Mouse (Mus musculus): ENCODE measurements around the gene Sept5. TPM values are rescaled to one million over a fixed set of nuclear protein-coding genes. Genes with fewer than 3 reads are reported as not detected.

Sept5 gene
- 68.6 and 79.8 TPM in 2 replicates for polyA plus RNA-seq (2014; fragmentation: Nextera tagmentation; extraction: Ambion mirVana)

DNA sequence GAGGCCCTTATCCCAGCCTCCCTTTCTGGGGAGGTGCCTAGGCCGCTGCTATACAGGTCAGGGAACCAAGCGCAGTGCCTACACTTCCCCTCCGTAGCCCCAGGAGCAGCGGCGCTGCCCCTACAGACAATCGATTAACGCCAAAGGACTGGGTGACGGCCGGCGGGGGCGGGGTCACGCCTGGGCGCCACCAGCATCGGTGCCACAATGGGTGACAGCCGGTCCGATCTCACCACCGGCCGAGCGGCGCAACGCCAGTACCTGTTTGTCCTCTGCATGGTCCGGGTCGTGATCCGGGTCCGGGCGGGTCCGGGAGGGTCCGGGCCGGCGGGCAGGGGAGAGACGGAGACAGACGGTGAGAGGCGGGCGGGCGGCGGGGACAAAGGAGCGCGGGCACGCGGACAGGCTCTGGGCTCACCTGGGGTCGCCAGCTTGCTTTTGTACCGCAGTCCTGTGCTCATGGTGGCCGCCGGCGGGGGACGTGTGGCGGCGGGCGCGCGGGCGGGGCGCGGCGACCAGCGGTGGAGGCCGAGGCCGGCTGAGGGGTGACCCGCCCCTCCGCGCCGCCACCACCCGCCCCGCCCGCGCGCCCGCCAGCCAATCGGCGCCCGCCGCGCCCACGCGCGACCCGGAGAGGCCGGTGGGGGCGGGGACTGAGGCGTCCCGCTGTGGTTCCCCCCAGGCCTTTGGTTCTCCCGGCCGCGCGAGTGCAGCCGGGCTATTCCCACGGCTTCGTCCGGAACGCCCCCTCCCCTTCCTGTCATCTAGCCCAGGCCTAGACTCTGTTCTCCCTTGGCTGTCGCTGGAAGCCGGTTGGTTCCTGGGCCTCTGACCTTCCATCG, at the start of gene Sept5:
Gene Sept5, minus strand, starts transcription at position 565 of the 842 bp plus-strand sequence.
- H3K36me3 ChIP-seq (ENCODE audit: control insufficient read depth, insufficient read depth, low read length), result 0 out of 2 replicates have a peak, but pooled peaks cover under 1% of the 10 kb centered on the region

DNA sequence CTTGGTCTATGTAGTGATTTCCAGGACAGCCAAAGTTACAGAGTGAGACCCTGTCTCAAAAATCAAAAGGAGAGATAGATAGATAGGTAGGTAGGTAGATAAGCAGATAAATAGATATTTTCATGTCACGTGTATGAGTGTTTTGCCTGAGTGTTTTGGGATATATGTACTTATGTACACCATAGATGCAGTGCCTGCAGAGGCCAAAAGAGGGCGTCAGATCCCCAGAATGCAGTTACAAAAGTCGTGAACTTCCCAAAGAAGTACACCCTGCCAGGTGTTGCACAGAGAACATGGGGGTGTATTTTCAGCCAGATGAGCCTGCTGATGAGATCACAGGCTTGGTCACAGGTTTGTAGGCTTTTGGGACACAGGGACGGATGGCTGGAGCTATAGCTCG, 49.4 kb upstream of the Sept5 start:
- Histone ChIP-seq H3K4me1 (ENCODE audit: control insufficient read depth, insufficient read depth, low read length) (no peaks in the 10 kb centered on the region), H3K27ac (ENCODE audit: low read depth, low read length) (no peak overlapping the region), H3K4me2 (ENCODE audit: low read depth) (no peak overlapping the region), H3K36me3 (ENCODE audit: control insufficient read depth, insufficient read depth, low read length) (no peaks in the 10 kb centered on the region), H3K9ac (ENCODE audit: low read length) (no peak overlapping the region), H3K9me3 (ENCODE audit: control insufficient read depth, low read length) (no peaks in the 10 kb centered on the region), H3K4me3 (ENCODE audit: low read depth, low read length) (no peak overlapping the region), H3K27me3 (ENCODE audit: control insufficient read depth, insufficient read depth, low read length) (no peaks in the 10 kb centered on the region)
- ATAC-seq (ENCODE audit: insufficient read depth, low FRiP score, low TSS enrichment) (no peak), DNase-seq (ENCODE audit: low spot score) (peak; percentile 29)
- WGBS, result 54% methylated on average over 5 of the region's 5 CpGs

More for the DNA sequence above, at the start of gene Sept5:
- H3K9me3 ChIP-seq (ENCODE audit: control insufficient read depth, low read length), result no peaks in the 10 kb centered on the region
- under 1% methylated on average over 55 of the region's 93 CpGs for WGBS
- H3K4me1 ChIP-seq (ENCODE audit: control insufficient read depth, insufficient read depth, low read length), result peaks cover 24% of the 10 kb centered on the region
- H3K27ac ChIP-seq (ENCODE audit: low read depth, low read length), result peak within 1 kb of the TSS; percentile 45
- H3K9ac ChIP-seq (ENCODE audit: low read length), result peak within 1 kb of the TSS; percentile 90
- H3K4me3 ChIP-seq (ENCODE audit: low read depth, low read length), result peak within 1 kb of the TSS; percentile 77
- H3K27me3 ChIP-seq (ENCODE audit: control insufficient read depth, insufficient read depth, low read length), result peaks cover 31% of the 10 kb centered on the region
- H3K4me2 ChIP-seq (ENCODE audit: low read depth), result peak within 1 kb of the TSS; percentile 82
- DNase-seq (ENCODE audit: low spot score) (peak; percentile 73), ATAC-seq (ENCODE audit: insufficient read depth, low FRiP score, low TSS enrichment) (peak; percentile 64)

DNA sequence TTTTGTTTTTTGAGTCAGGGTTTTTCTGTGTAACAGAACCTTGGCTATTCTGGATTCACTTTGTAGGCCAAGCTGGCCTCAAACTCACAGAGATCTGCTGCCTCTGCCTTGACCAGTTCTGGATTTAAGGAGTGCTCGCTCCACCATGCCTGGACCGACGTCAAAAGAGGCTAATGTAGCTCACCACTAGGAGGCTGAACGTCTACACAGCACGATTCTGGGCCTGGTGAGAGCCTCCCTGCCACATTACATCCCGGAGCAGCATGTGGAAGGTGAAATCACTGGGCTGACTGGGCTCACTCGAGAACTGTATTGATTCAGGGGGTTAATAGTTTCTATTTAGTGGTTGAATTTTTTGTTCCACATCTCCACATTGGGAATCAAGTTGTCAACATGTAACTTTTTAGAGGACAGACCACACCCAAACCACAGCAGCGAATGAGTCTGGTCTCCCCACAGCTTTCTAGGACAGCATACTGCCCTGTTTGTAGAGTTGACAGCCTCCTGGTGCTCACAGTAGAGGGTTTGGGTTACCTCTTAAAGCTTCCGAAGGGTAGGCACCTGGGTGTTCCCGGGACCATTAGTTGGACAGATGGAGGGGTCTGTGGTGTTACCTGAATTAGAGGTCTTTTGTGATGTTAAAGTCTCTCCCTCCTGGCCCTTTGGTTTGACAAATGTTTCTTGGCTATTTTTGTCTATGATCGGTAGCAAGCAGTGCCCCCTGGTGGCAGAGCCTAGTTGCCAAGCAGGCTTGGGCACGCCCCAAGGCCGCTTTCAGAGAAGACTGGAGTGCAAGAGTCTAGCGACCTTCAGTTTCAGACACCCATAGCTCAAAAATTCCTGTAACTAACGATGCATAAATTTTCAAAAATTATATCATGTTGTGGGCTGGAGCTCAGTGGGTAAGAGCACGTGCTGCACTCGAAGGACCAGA, 48.3 kb upstream of the Sept5 start:
- Histone ChIP-seq H3K27ac (ENCODE audit: low read depth, low read length) (no peak overlapping the region), H3K36me3 (ENCODE audit: control insufficient read depth, insufficient read depth, low read length) (no peaks in the 10 kb centered on the region), H3K9ac (ENCODE audit: low read length) (no peak overlapping the region), H3K4me2 (ENCODE audit: low read depth) (no peak overlapping the region), H3K4me1 (ENCODE audit: control insufficient read depth, insufficient read depth, low read length) (no peaks in the 10 kb centered on the region), H3K27me3 (ENCODE audit: control insufficient read depth, insufficient read depth, low read length) (no peaks in the 10 kb centered on the region), H3K9me3 (ENCODE audit: control insufficient read depth, low read length) (no peaks in the 10 kb centered on the region), H3K4me3 (ENCODE audit: low read depth, low read length) (no peak overlapping the region)
- ATAC-seq (ENCODE audit: insufficient read depth, low FRiP score, low TSS enrichment) (no peak), DNase-seq (ENCODE audit: low spot score) (peak; percentile 68)
- WGBS, result 37% methylated on average over 17 of the region's 17 CpGs

DNA sequence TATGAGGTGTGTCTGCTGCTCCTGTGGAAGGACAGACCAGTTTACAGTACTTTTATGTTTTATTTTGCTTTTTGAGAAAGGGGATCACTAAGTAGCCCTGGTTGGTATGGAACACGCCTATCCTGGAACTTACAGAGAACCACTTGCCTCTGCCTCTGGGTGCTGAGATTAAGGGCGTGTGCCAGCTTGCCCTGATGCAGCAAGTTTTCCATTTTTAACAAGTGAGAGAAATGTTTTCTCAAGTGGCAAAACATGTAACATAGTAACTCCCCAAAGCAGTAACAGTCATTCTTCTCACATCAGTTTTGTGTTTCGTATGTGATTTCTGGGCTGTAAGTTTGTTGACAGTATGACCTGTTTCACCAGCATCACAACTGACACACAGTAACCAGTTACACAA, 43.3 kb upstream of the Sept5 start:
- Histone ChIP-seq H3K4me1 (ENCODE audit: control insufficient read depth, insufficient read depth, low read length) (no peaks in the 10 kb centered on the region), H3K9me3 (ENCODE audit: control insufficient read depth, low read length) (no peaks in the 10 kb centered on the region), H3K4me2 (ENCODE audit: low read depth) (no peak overlapping the region), H3K36me3 (ENCODE audit: control insufficient read depth, insufficient read depth, low read length) (no peaks in the 10 kb centered on the region), H3K9ac (ENCODE audit: low read length) (no peak overlapping the region), H3K4me3 (ENCODE audit: low read depth, low read length) (no peak overlapping the region), H3K27ac (ENCODE audit: low read depth, low read length) (no peak overlapping the region), H3K27me3 (ENCODE audit: control insufficient read depth, insufficient read depth, low read length) (no peaks in the 10 kb centered on the region)
- no peak for ATAC-seq (ENCODE audit: insufficient read depth, low FRiP score, low TSS enrichment)
- WGBS, result 84% methylated on average over 3 of the region's 3 CpGs
- no peak for DNase-seq (ENCODE audit: low spot score)

DNA sequence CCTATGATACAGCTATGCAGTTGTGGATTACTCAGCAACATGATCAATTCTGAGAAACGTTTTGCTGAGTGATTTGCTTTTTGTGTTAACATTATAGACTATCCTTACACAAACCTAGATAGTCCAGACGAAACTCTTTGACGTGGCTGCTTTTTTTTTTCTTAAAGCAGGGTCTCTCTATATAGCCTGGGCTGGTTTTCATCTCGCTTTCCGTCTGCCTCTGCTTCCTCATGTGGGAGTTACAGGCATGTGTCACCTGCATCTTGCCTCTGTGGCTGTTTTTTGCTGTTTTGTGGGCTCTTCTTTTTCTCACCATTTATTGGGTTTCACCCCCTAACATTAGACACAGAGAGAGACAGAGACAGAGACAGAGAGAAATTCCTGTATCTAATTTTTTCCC, 42.3 kb upstream of the Sept5 start:
- no peaks in the 10 kb centered on the region for H3K9me3 ChIP-seq (ENCODE audit: control insufficient read depth, low read length)
- H3K4me1 ChIP-seq (ENCODE audit: control insufficient read depth, insufficient read depth, low read length), result no peaks in the 10 kb centered on the region
- no peak for ATAC-seq (ENCODE audit: insufficient read depth, low FRiP score, low TSS enrichment)
- no peaks in the 10 kb centered on the region for H3K27me3 ChIP-seq (ENCODE audit: control insufficient read depth, insufficient read depth, low read length)
- H3K9ac ChIP-seq (ENCODE audit: low read length), result no peak overlapping the region
- H3K27ac ChIP-seq (ENCODE audit: low read depth, low read length), result no peak overlapping the region
- DNase-seq (ENCODE audit: low spot score), result no peak
- no peak overlapping the region for H3K4me2 ChIP-seq (ENCODE audit: low read depth)
- no peaks in the 10 kb centered on the region for H3K36me3 ChIP-seq (ENCODE audit: control insufficient read depth, insufficient read depth, low read length)
- no peak overlapping the region for H3K4me3 ChIP-seq (ENCODE audit: low read depth, low read length)
- 78% methylated on average over 5 of the region's 5 CpGs for WGBS

DNA sequence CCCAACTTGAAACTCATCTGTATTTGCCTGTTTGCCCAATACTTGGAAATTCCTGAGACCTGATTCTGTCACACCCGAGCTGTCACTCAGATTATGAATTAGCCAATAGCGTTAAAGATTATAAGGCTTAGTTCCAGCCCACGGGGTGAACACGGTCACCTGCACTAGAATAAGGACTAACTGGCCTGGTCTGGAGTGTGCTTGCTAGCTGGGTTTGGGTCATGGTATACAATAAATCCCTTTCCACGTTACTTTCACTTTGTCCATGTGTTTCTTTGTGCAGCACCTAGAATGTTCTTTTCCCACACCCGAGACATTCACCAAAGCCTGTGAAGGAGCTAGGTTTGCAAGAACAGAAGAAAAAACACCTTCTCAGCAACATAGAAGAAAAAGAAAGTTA, 40.2 kb upstream of the Sept5 start:
- DNase-seq (ENCODE audit: low spot score) (no peak), ATAC-seq (ENCODE audit: insufficient read depth, low FRiP score, low TSS enrichment) (no peak)
- Histone ChIP-seq H3K27ac (ENCODE audit: low read depth, low read length) (no peak overlapping the region), H3K4me1 (ENCODE audit: control insufficient read depth, insufficient read depth, low read length) (no peaks in the 10 kb centered on the region), H3K9me3 (ENCODE audit: control insufficient read depth, low read length) (no peaks in the 10 kb centered on the region), H3K4me2 (ENCODE audit: low read depth) (no peak overlapping the region), H3K4me3 (ENCODE audit: low read depth, low read length) (no peak overlapping the region), H3K36me3 (ENCODE audit: control insufficient read depth, insufficient read depth, low read length) (no peaks in the 10 kb centered on the region), H3K9ac (ENCODE audit: low read length) (no peak overlapping the region), H3K27me3 (ENCODE audit: control insufficient read depth, insufficient read depth, low read length) (no peaks in the 10 kb centered on the region)
- WGBS, result 82% methylated on average over 6 of the region's 6 CpGs

DNA sequence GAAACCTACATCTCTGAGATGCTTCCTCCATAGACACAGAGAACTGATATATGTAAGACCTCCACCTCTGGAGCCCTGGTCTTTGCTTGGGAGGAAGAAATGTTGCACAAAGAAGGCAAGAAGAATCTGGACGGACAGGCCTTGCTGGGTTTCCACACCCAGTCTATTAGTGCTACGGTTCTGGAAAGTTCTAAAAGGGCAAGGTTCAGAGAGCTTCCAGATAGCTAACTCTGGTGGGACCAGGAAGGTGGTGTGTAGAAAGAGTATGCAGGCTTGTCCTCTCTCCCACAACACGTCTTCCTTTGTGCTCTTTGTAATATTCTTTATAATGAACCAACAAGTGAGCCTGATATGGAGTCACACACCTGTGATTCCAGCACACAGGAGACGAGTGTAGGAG, 28.8 kb upstream of the Sept5 start:
- Histone ChIP-seq H3K4me1 (ENCODE audit: control insufficient read depth, insufficient read depth, low read length) (no peaks in the 10 kb centered on the region), H3K27ac (ENCODE audit: low read depth, low read length) (no peak overlapping the region), H3K9ac (ENCODE audit: low read length) (no peak overlapping the region), H3K27me3 (ENCODE audit: control insufficient read depth, insufficient read depth, low read length) (no peaks in the 10 kb centered on the region), H3K9me3 (ENCODE audit: control insufficient read depth, low read length) (no peaks in the 10 kb centered on the region), H3K4me2 (ENCODE audit: low read depth) (no peak overlapping the region), H3K36me3 (ENCODE audit: control insufficient read depth, insufficient read depth, low read length) (no peaks in the 10 kb centered on the region), H3K4me3 (ENCODE audit: low read depth, low read length) (no peak overlapping the region)
- no peak for DNase-seq (ENCODE audit: low spot score)
- ATAC-seq (ENCODE audit: insufficient read depth, low FRiP score, low TSS enrichment), result no peak
- 78% methylated on average over 4 of the region's 4 CpGs for WGBS

DNA sequence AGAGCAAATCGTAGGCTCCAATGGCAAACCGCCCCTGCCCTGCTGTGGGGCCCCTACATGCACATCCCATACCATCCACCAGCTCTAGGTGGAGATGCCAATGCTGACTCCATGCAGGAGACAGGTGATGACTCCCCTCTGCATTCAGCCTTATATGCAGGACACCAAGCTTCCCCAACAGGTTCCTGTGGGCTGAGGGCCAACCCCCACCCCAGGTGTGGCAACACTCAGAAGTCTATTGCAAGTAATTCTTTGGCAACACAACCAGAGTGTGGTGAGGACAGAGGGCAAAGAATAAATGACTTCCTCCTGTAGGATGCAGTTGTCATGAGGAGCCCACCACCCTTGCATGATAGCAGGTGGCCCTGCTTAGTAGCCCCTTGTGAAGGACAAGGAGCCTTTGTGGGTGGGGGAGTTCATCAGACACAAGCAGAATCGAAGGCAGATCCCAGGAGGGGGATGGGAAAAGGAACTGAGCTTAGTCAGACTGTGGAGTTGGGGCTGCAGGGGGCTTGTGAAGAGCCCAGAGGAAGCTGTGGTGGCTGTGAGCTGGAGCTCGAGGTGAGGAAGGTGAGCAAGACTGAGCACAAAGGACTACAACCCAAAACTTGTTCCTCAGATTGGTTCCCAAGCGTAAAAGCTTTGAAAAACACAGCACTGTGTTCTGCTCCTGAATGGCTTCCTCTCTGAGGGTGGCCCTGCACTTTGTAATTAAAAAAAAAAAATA, 25.8 kb upstream of the Sept5 start:
- ATAC-seq (ENCODE audit: insufficient read depth, low FRiP score, low TSS enrichment), result no peak
- no peak for DNase-seq (ENCODE audit: low spot score)
- Histone ChIP-seq H3K4me1 (ENCODE audit: control insufficient read depth, insufficient read depth, low read length) (no peaks in the 10 kb centered on the region), H3K27me3 (ENCODE audit: control insufficient read depth, insufficient read depth, low read length) (no peaks in the 10 kb centered on the region), H3K9me3 (ENCODE audit: control insufficient read depth, low read length) (no peaks in the 10 kb centered on the region), H3K4me2 (ENCODE audit: low read depth) (no peak overlapping the region), H3K27ac (ENCODE audit: low read depth, low read length) (no peak overlapping the region), H3K4me3 (ENCODE audit: low read depth, low read length) (no peak overlapping the region), H3K36me3 (ENCODE audit: control insufficient read depth, insufficient read depth, low read length) (no peaks in the 10 kb centered on the region), H3K9ac (ENCODE audit: low read length) (no peak overlapping the region)
- WGBS, result 62% methylated on average over 5 of the region's 5 CpGs

Measured in neural tube, embryonic 11.5 days (tissue).